Mouse (Mus musculus) kidney, embryonic 16.5 days (tissue): Measurements from ENCODE around the gene Pkp2. TPM values are rescaled to one million over a fixed set of nuclear protein-coding genes. Genes with fewer than 3 reads are reported as not detected.

ENCODE experiments used
- ATAC-seq: fragments of 200-750 bp; cut with Nextera tagmentation; 2 replicates; pipeline ENCODE4 v1.8.0; 2017; ENCODE audit warnings: moderate TSS enrichment; ENCODE audit not compliant: low FRiP score, low TSS enrichment
- H3K27ac ChIP-seq: fragments of 300-500 bp; sonication (generic); 2 replicates; pipeline ENCODE4 v1.5.1; 2014; ENCODE audit warnings: low read length
- H3K27me3 ChIP-seq: fragments of 300-500 bp; sonication (generic); 2 replicates; pipeline ENCODE4 v1.6.1; 2014; ENCODE audit warnings: low read length, control low read depth, mixed read lengths; ENCODE audit not compliant: insufficient read depth
- H3K36me3 ChIP-seq: fragments of 300-500 bp; sonication (generic); 2 replicates; pipeline ENCODE4 v1.6.1; 2014; ENCODE audit warnings: low read length, control low read depth, mixed read lengths; ENCODE audit not compliant: insufficient read depth
- H3K4me1 ChIP-seq: fragments of 300-500 bp; sonication (generic); 2 replicates; pipeline ENCODE4 v1.6.1; 2014; ENCODE audit warnings: low read length, control low read depth, mixed read lengths; ENCODE audit not compliant: insufficient read depth
- H3K4me2 ChIP-seq: fragments of 300-500 bp; sonication (generic); replicated peaks from 2 replicates; pipeline ENCODE4 v1.6.1; 2014; ENCODE audit warnings: low read depth, low read length
- H3K4me3 ChIP-seq: fragments of 300-500 bp; sonication (generic); 2 replicates; pipeline ENCODE4 v1.5.1; 2014; ENCODE audit warnings: mild to moderate bottlenecking, low read length
- H3K9ac ChIP-seq: fragments of 300-500 bp; sonication (generic); replicated peaks from 2 replicates; pipeline ENCODE4 v1.6.1; 2014; ENCODE audit warnings: low read length
- H3K9me3 ChIP-seq: fragments of 300-500 bp; sonication (generic); 2 replicates; pipeline ENCODE4 v1.6.1; 2016; ENCODE audit warnings: low read length, control low read depth
- WGBS: fragments of 180-500 bp; shearing (Covaris S2); extraction: QIAGEN DNeasy Blood & Tissue Kit; methylation state at CpG from one replicate; pipeline ENCODE4 v1.1.7; 2014; 5-methylcytosine and 5-hydroxymethylcytosine counted together
- polyA plus RNA-seq: library from polyadenylated mRNA; unstranded; fragments of >200 nt; fragmentation: Nextera tagmentation; extraction: Ambion mirVana; gene quantifications from 2 replicates; pipeline ENCODE4 v1.2.1, GENCODE M21; 2015

Pkp2 gene
- polyA plus RNA-seq, 1 experiment from 2014 or later = 12.1 TPM

GRCm38 (mm10) chr16:16255217-16255616 is 42.1 kb downstream of the Pkp2 start:
- Histone ChIP-seq H3K9ac (no peak overlapping the region), H3K4me2 (no peak overlapping the region), H3K9me3 (no peaks in the 10 kb centered on the region), H3K36me3 (no peaks in the 10 kb centered on the region), H3K4me1 (no peaks in the 10 kb centered on the region), H3K27ac (no peak overlapping the region), H3K4me3 (no peak overlapping the region), H3K27me3 (no peaks in the 10 kb centered on the region)
- ATAC-seq = no peak
- WGBS = 49% methylated on average over 1 of the region's 1 CpGs

- 19% methylated on average over 7 of the region's 7 CpGs for WGBS
- ATAC-seq = no peak
Measured at GRCm38 (mm10) chr16:16255874-16256273, 42.8 kb downstream of the Pkp2 start.

GRCm38 (mm10) chr16:16256672-16257071 is 43.6 kb downstream of the Pkp2 start:
- Histone ChIP-seq H3K36me3 (no peaks in the 10 kb centered on the region), H3K9ac (no peak overlapping the region), H3K9me3 (no peaks in the 10 kb centered on the region), H3K4me3 (no peak overlapping the region), H3K4me1 (no peaks in the 10 kb centered on the region), H3K27me3 (no peaks in the 10 kb centered on the region), H3K27ac (no peak overlapping the region), H3K4me2 (no peak overlapping the region)
- ATAC-seq = no peak
- 79% methylated on average over 1 of the region's 1 CpGs for WGBS

More at GRCm38 (mm10) chr16:16255874-16256273, 42.8 kb downstream of the Pkp2 start:
- Histone ChIP-seq H3K9ac (no peak overlapping the region), H3K4me3 (no peak overlapping the region), H3K27me3 (no peaks in the 10 kb centered on the region), H3K4me2 (no peak overlapping the region), H3K4me1 (no peaks in the 10 kb centered on the region), H3K27ac (no peak overlapping the region), H3K36me3 (no peaks in the 10 kb centered on the region), H3K9me3 (no peaks in the 10 kb centered on the region)

GRCm38 (mm10) chr16:16260882-16261281 is 47.8 kb downstream of the Pkp2 start:
- 96% methylated on average over 5 of the region's 5 CpGs for WGBS
- no peak overlapping the region for H3K9ac ChIP-seq
- H3K9me3 ChIP-seq = no peaks in the 10 kb centered on the region
- H3K4me2 ChIP-seq = no peak overlapping the region
- H3K36me3 ChIP-seq = no peaks in the 10 kb centered on the region
- no peaks in the 10 kb centered on the region for H3K4me1 ChIP-seq
- H3K27me3 ChIP-seq = no peaks in the 10 kb centered on the region
- H3K4me3 ChIP-seq = no peak overlapping the region
- H3K27ac ChIP-seq = no peak overlapping the region
- ATAC-seq = no peak

DNA sequence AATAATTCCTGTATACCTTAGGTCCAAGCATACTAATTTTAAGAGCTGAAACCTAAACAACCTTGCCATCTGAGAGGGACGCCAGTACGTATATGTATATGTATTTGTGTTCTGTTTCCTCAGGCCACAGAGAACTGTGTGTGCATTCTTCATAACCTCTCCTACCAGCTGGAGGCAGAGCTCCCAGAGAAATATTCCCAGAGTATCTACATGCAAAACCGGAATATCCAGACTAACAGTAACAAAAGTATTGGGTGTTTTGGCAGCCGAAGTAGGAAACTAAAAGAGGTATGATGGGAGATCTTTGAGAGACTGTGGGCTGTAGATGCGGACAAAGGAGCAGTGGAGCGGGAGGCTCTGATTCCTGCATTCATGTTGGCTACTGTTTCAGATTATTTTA is 48.4 kb downstream of the Pkp2 start:
- no peaks in the 10 kb centered on the region for H3K9me3 ChIP-seq
- ATAC-seq = no peak
- H3K4me1 ChIP-seq = no peaks in the 10 kb centered on the region
- no peak overlapping the region for H3K9ac ChIP-seq
- H3K4me2 ChIP-seq = no peak overlapping the region
- no peak overlapping the region for H3K4me3 ChIP-seq
- H3K27me3 ChIP-seq = no peaks in the 10 kb centered on the region
- H3K27ac ChIP-seq = no peak overlapping the region
- no peaks in the 10 kb centered on the region for H3K36me3 ChIP-seq
- WGBS = 85% methylated on average over 6 of the region's 6 CpGs

- no peak for ATAC-seq
- 89% methylated on average over 3 of the region's 3 CpGs for WGBS
- H3K9ac ChIP-seq = no peak overlapping the region
- no peaks in the 10 kb centered on the region for H3K9me3 ChIP-seq
- H3K4me1 ChIP-seq = no peaks in the 10 kb centered on the region
- no peak overlapping the region for H3K4me2 ChIP-seq
- no peak overlapping the region for H3K27ac ChIP-seq
- H3K4me3 ChIP-seq = no peak overlapping the region
- no peaks in the 10 kb centered on the region for H3K36me3 ChIP-seq
- no peaks in the 10 kb centered on the region for H3K27me3 ChIP-seq
Measured at GRCm38 (mm10) chr16:16262436-16262835, 49.3 kb downstream of the Pkp2 start.

- Histone ChIP-seq H3K4me2 (no peak overlapping the region), H3K27me3 (no peaks in the 10 kb centered on the region), H3K27ac (no peak overlapping the region), H3K4me1 (no peaks in the 10 kb centered on the region), H3K36me3 (no peaks in the 10 kb centered on the region), H3K9ac (no peak overlapping the region), H3K4me3 (no peak overlapping the region), H3K9me3 (no peaks in the 10 kb centered on the region)
- ATAC-seq = no peak
- 33% methylated on average over 3 of the region's 3 CpGs for whole genome bisulfite sequencing
Measured at GRCm38 (mm10) chr16:16272978-16273377, 59.9 kb downstream of the Pkp2 start.

DNA sequence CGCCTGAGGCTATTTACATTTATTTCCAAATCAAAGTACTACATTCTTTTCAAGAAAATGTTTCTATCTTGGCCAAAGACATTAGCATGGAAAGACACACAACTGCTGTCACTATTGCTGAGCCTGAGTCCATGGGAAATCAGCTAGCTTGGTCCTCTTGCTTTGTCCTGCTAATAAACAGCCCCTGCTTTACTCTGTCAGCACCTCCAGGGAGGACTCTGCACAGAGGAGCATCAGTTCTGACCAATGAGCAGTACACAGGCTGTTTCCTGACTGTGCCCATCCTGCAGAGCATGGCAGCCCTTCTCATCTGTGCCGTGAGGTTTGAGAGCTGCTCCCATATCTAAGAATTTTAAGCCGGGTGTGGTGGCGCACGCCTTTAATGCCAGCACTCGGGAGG is 60.6 kb downstream of the Pkp2 start:
- Histone ChIP-seq H3K4me2 (no peak overlapping the region), H3K9ac (no peak overlapping the region), H3K27me3 (no peaks in the 10 kb centered on the region), H3K36me3 (no peaks in the 10 kb centered on the region), H3K4me1 (no peaks in the 10 kb centered on the region), H3K9me3 (no peaks in the 10 kb centered on the region), H3K27ac (no peak overlapping the region), H3K4me3 (no peak overlapping the region)
- ATAC-seq = no peak
- WGBS = 83% methylated on average over 6 of the region's 6 CpGs

GRCm38 (mm10) chr16:16302369-16303137 is 89.4 kb downstream of the Pkp2 start, which contains the start of gene Yars2:
Gene Yars2, plus strand, starts transcription at chr16:16302965.
- Histone ChIP-seq H3K4me3 (peak within 1 kb of the TSS; percentile 97), H3K4me2 (peak within 1 kb of the TSS; percentile 77), H3K4me1 (peaks cover 12% of the 10 kb centered on the region), H3K27ac (peak within 1 kb of the TSS; percentile 94), H3K9me3 (no peaks in the 10 kb centered on the region), H3K36me3 (peaks cover 5% of the 10 kb centered on the region; the same call in 1 of the 2 replicates), H3K9ac (peak within 1 kb of the TSS; percentile 93), H3K27me3 (no peaks in the 10 kb centered on the region)
- WGBS = 0% methylated on average over 50 of the region's 50 CpGs
- ATAC-seq = peak; percentile 99

DNA sequence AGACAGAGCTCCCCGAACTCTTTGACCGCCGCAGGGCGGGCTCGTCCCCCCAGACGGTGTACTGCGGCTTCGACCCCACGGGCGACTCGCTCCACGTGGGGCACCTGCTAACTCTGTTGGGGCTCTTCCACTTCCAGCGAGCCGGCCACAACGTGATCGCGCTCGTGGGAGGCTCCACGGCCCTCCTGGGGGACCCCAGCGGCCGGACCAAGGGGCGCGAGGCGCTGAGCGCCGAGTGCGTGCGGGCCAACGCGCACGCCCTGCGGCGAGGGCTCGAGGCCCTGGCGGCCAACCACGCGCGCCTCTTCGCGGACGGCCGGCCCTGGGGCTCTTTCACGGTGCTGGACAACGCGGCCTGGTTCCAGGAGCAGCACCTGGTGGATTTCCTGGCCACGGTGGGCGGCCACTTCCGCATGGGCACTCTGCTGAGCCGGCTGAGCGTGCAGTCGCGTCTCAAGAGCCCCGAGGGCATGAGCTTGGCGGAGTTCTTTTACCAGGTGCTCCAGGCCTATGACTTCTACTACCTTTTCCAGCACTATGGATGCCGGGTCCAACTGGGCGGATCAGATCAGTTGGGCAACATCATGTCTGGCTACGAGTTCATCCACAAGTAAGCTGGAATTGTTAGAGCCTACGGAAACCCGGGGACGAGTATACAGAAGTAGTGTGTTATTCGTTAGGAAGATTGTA is 90.2 kb downstream of the Pkp2 start:
- Histone ChIP-seq H3K9ac (peak overlapping the region; percentile 93), H3K27ac (peak overlapping the region; percentile 94), H3K4me1 (peaks cover 12% of the 10 kb centered on the region), H3K9me3 (no peaks in the 10 kb centered on the region), H3K36me3 (peaks cover 8% of the 10 kb centered on the region; the same call in 1 of the 2 replicates), H3K4me2 (peak overlapping the region; percentile 77), H3K4me3 (peak overlapping the region; percentile 97), H3K27me3 (no peaks in the 10 kb centered on the region)
- peak; percentile 73 for ATAC-seq
- WGBS = under 1% methylated on average over 49 of the region's 61 CpGs
